Mouse (Mus musculus) liver (tissue): ENCODE measurements at regions not wholly inside any gene's neighbourhood (a gene's known extent, or its start where the extent isn't known, plus 50 kb on each side); places are given as distances from the start of the nearest gene placed in this dataset.

Experiments used
- DNase-seq: peaks from one replicate; pipeline ENCODE4 v3.0.0-alpha.2; 2020; ENCODE audit warnings: mixed read lengths

DNA sequence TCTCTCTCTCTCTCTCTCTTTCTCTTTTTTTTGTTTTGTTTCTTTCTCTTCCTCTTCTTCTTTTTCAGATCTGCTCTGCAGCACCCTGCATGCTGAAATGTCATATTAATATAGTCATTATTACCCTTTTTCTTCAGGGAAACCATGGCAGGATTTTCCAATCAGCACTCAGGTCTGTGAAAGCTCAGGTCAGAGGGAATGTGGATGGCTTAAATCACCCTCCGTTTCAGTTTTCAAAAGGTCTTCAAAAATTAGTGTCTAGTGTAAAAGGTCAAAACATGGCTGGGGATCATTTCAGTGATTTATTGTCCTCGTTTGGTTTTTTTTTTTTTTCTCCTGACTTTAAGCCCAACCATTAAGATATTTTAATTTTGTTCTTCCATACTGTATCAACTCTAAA lies 261.5 kb downstream of the Nr2f2 start:
- no peak for DNase-seq

DNA sequence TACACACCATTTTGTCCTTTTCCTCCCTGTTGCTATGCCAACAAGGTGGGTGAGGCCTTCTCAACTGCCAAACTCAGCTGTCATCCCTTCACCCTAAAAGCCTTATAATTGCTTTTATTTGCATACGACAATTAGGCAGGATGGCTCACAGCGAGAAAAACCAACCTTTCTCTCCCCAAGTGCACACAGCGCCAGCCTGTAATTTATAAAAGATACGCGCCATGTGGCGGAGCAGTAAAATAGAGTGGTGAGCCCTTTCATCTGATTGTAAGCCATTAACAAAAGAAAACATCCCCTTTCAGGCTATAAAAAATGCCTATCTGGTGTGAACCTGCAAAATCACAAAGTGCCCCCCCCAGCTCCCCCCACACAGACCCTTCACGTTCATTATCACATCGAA lies 262.0 kb downstream of the Nr2f2 start:
- DNase-seq = no peak

DNA sequence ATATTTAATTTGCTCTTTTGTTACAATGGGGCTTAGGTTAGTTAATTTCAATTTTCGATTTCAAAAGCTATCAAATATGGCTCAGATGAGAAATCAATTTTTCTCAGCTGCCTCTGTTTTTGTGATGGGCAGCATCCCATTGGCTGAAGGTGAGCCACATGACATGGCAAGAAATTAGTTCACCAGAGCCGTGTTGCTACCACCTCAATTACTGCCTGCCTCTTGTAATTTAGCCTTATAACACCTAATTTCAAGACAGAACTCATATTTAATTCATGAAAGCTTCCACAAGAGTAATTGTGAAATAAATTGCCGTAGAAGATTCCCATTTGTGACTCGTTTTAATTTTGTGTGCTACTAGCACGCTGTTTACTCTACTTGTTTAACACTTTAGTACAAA lies 262.9 kb downstream of the Nr2f2 start:
- DNase-seq = no peak

DNA sequence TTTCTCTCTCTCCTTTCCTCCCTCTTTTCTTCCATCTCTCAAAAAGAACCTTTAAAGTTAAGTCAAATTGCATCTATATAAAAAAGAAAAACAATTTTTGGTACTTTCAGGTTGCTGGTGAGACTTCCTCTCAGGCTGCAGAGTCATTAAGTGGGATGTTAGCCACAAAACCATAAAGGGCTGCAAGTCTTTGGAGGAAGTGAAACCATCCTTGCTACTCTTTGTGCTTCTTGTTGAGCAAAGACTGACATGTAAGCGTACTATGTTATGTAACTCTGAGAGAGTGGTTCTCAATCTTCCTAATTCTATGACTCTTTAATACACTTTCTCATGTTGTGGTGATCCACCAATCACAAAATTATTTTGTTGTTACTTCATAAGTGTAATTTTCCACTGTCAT lies 267.5 kb downstream of the Nr2f2 start:
- DNase-seq = no peak

DNA sequence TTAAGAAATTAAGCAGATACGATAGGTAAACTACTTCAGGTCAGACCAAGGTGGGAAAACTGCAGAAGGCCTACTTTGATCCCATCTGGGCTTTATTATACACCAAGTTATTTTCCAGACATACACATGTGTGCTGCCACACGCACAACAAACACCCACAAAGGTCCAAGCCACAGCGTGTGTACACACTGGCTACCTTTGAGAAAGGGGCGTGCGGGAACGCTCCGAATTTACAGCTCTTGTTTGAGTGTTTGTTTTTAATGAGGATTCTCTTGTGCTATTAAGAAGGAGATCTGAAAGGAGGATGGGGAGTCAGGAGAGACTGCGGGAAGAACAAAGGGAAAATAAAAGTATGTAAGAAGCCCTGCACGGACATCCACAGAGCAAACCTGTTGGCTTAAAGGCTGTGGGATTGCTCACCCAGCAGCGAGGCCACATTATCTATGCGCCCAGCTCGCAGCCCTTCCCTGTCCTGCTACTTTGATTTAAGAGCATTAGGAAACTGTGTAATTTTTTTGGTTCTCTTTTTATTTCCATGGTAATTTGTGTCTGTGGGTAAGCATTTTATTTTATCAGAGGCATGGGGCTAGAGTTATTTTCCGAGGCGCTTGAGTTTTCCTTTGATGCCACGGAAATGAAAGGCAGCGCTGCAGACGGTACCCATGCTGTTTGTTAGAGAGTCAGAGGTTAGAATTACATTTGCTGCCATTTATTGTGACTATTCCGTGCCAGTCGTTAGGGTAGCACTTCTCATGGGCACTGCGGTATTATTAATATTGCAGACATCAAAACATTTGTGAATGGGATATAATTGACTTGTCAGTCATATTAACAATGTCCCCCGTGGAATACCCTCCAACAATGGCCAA lies 272.4 kb downstream of the Nr2f2 start:
- DNase-seq = no peak

DNA sequence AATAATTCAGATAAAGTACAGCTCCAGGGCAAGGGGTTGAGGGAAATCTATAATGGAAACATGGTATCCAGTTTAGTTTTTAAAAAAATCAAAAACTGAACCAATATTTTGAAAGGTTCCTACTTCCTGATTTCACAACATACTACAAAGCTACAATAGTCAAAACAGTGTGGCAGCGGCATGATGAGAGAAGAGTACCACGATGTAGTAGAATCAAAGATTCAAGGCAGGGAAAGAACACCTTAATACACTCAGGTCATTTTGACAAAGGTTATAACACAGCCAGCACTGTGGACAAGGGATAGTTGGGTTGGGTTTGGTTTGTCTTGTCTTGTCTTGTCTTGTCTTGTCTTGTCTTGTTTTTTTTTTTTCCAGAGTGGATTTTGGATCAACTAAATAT lies 274.4 kb downstream of the Nr2f2 start:
- DNase-seq = no peak

DNA sequence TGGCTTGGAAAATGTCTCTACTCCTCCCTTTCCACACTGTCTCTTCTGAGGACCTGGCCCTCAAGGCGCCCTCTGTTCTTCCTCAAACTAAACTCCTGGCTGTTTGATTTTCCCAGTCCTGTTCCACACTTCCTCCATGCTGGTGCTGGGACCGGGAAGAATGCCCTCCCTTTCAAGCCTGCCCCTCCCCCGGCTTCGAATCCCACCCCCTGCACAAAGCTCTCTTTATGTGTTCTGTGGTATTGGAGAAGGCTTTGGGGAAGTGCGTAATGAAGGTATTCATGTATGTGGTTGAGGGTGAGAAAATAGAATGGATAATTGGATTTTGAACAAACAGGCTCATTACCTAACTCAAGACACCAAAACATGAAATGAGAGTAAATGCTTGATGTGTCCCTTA lies 277.4 kb downstream of the Nr2f2 start:
- no peak for DNase-seq

DNA sequence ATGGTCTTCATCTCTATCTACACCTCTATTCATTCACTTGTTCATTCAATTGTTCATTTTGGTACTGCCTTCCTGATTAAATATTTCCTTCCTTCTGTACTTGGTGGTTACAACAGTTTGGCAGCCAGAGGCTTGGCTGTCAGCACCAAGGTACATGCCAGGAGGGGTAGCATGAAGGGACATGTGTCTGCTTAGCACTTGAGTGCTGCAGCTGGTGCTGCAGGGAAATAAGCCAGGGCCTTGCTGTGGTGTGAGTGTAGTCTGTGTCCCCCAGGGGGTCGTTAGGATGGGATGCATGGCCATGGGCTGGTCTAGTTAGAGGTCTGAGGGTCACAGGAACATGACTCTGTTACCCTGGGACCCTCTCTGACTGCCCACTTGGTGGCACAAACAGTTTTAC lies 296.9 kb downstream of the Nr2f2 start:
- DNase-seq = no peak

DNA sequence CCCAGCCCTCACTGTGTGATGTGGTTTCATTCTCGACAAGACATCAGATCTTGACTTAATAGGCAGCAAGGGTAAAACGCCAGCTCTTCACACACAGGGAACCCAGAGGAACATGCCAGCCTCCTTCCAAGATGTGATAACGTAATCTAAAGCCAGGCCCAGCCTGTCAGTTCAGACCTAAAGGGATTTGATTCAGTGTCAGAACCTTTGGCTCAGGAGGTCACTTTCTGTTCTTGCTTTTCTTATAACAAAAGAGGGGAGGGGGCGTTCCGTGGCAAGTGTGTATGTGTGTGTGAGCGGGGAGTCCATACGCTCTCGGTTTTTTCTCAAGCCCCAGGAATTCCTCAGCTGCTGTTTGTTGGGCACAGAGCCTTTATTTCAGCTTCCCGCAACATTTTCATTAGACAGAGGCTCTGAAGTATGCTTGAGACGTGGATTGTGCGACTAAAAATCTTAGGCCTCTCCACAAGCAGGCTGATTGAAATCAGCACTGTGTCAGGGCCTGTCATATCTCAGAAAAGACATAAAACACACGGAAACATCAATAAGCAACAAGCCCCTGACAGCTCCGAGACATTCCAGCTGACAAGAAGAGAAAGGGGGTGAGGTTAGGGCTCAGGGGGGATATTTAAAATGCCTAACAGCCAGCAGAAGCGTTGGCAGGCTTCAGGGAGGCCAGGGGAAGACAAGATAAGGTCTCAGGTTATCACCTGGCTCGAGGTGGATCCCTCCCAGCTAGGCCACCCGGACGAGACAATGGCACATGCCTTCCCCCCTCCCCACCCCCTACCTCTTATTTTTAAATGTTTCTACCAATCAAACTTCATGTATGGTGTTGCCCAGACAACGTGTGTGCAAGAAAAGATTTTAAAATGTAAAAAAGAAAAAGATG lies 298.5 kb downstream of the Nr2f2 start:
- DNase-seq = no peak

DNA sequence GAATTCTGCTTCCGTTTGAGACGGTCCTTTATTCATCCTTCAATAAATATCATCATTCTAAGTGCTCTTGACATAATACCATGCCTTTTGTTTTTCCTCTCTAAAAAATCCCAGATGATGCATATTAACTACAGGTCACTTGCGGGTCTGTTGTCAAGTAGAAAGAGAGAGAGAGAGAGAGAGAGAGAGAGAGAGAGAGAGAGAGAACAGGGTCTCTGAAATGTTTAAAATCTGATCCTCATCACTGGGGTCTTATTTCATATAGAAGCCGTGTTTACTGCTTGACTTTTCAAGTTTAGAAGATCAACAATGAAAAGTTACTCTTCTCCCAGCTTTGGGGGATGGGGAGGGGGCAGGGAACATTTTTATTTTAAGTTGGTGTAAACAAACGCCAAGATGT lies 299.5 kb downstream of the Nr2f2 start:
- DNase-seq = no peak

DNA sequence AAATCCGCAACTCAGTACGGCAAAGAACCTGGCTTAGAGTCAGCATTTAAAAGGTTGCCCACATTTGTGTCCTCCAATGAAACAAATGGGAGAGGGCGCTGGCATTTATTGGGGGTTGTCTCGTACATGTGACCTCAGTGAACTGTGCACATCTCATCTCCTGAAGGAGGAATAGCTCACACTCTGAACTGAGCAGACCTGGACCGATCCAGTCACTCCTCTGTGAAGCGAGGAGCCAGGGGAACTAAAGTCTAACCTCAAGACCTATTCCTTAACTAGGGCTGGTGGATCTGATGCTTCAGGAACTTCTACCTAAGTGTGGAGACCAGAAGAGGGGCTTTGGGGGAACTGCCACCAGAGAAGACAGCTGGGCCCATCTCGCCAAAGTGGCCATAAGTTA lies 300.1 kb downstream of the Nr2f2 start:
- no peak for DNase-seq

DNA sequence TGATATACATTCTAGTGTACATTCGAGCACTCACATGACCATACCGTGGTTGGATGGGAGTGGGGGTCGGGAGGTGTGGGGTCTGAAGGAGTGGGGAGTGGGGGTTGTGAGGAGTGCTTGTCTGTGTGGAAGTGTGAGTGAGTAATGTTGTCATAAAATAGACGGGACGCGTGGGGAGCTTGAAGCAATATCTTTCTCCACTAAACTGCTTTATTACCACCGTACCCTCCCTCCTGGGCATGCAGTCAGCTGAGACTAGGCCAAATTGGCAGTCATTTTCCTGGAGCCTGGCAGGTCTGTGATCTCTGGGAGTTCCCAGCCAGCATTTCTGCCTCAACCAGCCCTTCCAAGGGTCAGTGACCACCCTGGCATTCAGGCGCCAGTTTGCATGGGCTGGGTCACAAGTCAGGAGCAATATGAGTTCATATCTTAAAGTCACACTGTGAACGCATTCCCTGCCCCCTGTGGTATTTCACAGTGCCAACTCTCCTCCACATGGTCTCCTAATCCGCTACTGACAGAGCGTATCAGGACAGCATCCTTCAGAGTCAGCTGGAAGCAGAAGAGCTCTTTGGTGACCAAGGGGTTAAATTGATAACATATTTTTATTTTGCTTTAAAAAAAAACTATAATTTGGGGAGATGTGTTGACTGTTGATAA lies 300.9 kb downstream of the Nr2f2 start:
- no peak for DNase-seq

DNA sequence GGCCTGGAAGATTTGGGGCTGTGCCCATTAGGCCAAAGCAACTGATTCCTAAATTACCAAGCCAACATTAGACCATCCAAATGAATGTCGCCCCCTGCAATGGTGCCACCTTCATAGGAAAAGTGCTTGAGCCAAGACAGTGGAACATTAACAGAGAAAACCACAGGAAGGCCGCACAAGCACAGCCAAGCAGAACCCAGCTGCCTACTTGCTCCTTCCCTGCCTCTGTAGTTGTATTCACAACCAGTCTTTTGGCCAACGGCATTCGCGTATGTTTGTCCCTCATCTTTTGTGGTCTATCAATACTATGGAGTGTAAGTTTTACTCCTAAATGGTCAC lies 319.2 kb downstream of the Nr2f2 start:
- no peak for DNase-seq

DNA sequence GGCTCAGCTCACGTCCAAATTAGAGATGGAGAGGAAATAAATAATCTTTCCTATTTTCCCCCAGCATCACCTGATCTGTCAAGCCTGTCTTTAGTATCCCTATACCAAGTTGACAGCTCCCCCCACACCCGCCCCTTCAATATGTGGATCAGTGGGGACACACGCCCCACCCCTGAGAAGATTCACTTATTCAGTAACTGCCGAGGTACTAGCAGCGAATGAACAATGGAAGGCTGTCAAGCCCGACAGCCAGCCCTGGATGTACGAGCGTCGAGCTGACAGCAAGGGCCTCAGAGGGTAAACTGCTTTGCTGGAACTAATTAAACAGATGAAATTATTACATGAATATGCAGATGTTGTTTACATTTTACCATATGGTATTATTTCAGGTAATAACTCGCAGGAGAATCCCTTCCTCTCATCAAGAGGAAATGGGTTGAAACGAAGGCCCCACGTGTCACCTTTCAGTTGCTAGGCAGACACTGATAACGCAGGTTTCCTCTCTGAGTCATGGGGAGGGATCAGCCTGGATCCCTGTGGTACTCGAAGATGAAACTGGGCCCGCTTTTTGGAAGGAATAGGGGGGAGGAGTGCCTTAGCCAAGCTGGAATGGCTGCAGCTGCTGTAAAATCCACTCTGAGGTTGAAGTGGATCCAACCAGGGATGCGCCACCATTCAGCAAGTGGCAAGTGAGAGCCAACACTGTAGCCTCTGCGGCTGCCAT lies 319.7 kb downstream of the Nr2f2 start:
- DNase-seq = no peak

DNA sequence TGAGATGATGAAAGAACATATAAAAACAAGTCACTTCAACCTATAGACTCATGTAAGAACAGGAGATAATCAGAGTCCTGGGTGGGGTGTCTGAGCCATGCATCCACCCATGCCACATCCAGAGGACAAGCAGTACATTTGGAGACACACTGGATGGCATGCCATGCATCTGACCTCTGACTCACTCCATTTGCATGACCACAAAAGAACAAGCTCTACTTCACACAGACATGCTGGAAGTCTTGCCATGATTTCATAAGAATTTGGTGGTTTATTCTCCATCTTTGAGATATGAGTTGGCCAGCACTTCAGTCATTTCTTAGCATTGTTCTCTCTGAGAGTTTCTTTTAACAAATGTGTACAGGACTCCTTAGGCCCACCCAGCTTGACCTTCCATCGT lies 329.5 kb downstream of the Nr2f2 start:
- DNase-seq = no peak

DNA sequence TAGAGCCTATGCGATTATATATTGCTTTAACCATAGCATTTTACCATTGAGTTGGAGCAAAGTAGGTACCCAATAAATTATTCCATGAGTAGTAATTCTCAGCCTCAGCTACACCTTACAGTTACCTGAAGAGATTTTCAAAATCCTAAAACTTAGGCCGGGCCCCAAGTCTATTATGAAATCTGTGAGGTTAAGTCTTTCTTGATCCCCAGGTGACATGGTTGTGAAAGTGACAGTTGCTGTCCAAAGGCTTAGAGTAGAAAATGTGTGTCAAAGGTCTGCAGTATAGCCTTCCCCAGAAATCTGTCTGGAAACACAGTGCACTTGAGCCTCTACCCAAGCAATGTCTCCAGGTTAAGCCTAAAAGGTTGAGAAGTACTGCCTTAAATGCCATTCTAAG lies 333.7 kb downstream of the Nr2f2 start:
- no peak for DNase-seq

DNA sequence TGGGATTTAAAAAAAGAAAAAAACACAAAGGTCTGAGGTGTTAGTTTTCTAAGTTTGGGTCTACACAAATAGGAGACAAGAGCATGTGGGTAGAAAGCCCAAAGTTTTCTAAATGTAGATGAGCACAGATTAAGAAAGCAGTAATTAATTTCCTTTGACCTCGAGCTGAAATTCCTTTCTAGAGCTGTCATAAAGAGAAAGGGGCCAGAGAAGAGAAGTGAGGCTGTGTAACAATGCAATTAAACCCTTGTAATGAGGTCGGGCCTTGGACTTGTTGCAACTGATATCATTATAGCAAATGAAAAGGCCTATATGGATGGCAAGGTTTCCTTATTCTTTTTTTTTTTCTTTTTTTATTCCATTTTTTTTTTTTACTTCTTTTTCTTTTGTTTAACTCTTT lies 337.2 kb downstream of the Nr2f2 start:
- DNase-seq = no peak

DNA sequence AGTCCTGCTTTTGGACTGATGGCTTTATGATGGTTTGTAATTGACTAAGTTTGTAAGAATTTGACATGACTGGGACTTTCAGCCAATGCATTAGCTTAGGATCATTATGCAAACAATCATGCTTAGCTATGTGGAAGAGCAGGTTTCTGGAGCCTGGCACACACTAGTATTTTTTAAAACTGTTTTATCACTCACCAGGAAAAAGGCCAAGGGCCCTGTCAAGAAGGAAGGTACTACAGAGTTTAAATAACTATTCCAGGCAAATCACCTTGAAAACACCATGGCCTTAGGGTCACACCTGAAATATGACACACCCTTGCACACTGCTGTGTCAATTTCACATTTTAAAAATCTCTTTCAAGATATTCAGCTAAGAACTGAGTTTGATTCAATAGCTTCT lies 341.0 kb downstream of the Nr2f2 start:
- DNase-seq = no peak

DNA sequence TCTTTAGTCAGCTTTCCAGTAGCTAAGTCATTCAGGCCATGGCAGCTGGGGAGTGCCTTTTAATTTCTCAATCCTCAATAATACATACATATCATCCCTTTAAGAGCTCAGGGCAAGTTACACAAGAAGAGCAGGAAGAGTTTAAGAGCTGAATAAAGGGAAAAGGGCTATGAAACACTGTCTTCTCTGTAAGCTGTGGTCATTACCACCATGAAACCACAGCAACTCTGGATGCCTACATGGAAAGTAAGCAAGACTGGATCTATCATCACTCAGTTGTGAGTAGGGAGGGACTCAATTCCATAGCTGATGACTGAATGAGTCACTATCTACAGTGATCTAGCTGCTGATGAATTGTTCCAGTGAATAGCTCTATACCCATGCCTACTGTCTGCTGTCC lies 349.9 kb downstream of the Nr2f2 start:
- DNase-seq = no peak

DNA sequence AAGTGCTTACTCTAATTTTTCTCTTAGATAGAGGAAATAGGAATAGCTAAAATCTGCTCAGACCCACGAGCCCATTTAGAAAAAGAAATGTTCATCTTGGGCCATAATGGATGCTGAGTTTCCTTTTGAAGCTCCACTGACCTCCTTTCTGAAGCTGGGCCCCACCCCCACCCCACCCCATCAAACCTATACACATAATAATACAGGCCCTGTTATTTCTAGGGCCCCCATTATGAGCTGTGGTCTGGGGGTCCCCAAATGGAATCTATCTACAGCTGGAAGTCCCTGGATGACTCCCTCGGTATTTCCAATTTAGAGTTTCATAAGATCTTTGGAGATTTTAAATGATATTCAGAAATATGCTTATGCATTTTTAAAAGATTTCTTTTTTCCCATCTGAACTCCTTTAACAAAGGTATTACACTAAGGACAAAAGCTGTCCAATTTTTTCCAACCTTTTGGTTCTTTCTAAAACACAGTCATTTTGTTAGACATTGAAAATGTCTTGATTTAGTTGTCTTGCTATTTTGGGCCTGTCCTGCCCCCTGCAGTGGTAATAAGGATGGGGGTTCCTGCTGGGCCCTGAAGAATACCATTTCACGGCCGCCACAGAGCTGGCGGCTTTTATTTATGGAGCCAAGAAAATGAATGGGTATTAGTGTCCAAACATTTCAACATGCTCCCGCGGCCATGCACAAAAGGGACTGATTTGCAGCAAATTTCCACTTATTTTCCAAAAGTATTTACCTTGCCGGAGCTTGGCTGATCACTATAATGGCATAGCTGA lies 363.1 kb downstream of the Nr2f2 start:
- DNase-seq = no peak

DNA sequence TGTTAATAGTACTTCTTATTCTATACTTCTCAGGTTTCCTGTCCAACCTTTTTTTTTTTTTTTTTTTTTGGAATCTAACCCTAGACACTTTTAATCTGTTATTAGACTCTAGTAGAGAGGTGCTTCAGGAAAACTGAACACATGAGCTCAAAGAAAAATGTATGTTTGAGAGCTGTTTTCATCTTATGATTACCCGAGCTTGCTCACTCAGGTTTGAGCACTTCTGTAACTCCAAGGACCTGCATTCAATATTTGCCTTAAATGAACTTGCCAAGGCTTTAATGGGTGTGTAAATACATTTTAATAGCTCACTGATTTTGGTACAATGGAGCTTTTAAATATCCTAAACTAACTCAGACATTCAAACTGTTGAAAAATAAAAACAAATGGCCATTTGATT lies 367.8 kb downstream of the Nr2f2 start:
- DNase-seq = no peak
